Comparison of ENCODE assay signal across 8 mouse cellular contexts in the genomic region with DNA sequence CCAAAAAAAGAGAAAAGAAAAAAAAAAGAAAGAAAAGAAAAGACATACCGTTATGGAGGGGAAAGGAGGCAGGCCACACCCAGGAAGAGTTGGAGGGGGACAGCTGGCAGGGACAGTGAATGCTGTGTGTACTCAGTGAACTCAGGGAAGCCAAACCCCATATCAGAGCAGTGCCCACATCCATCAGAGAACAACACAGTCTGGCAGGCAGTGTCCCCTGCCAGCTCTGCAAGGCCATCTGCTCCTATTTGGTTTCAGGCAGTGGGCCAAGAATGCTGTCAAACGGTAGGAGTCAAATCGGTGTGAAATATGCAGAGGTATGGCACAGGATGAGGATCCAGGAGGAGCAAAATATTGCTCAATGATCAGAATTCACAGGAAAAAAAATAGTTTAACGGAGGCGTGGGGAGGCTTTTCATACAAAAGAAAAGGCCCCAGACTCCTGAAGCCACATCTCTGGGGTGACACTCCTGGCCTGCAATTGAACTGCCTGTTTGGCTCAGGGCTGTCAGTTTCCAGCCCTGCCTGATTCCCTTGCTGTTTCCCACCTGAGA. TPM values are rescaled to one million over a fixed set of nuclear protein-coding genes. Genes with fewer than 3 reads are reported as not detected.
A peak's percentile ranks its signal among the peaks of the same experiment; 100 is the strongest.
DNase-seq lines count a peak whose midpoint lies in the region; ATAC-seq and TF ChIP-seq lines count a peak whose summit lies in the region.

No protein-coding gene starts in this region.

- no peaks in the 10 kb centered on the region for H3K27me3 ChIP-seq in midbrain, embryonic 13.5 days
- no peaks in the 10 kb centered on the region for H3K27me3 ChIP-seq in midbrain, embryonic 10.5 days (ENCODE audit: low read depth, poor library complexity, severe bottlenecking)
- H3K27me3 ChIP-seq in liver, embryonic 11.5 days (replicated peaks; ENCODE audit: control insufficient read depth, insufficient read depth, low read length): no peaks in the 10 kb centered on the region
- no peaks in the 10 kb centered on the region for H3K27me3 ChIP-seq in thymus, adult 2 months (ENCODE audit: control insufficient read depth, insufficient read depth, low read length)

- no peak overlapping the region for H3K9ac ChIP-seq in midbrain, embryonic 13.5 days (replicated peaks)
- H3K9ac ChIP-seq in liver, embryonic 11.5 days (ENCODE audit: low read depth, low read length): no peak overlapping the region

- 0 out of 2 replicates have a peak overlapping the region, but pooled peaks have one; percentile 4 for H3K27ac ChIP-seq in midbrain, embryonic 13.5 days
- H3K27ac ChIP-seq in midbrain, embryonic 10.5 days (replicated peaks): no peak overlapping the region
- no peak overlapping the region for H3K27ac ChIP-seq in liver, embryonic 11.5 days (ENCODE audit: low read depth, low read length)
- no peak overlapping the region for H3K27ac ChIP-seq in thymus, adult 2 months (ENCODE audit: control insufficient read depth, insufficient read depth, low read length)

- no peak for TF ChIP-seq POLR2A in thymus, adult 2 months (IDR thresholded peaks at IDR 0.05; ENCODE audit: control insufficient read depth, extremely low read depth, insufficient read depth, low read length, poor library complexity)

- TF ChIP-seq CTCF in thymus, adult 2 months (IDR thresholded peaks at IDR 0.05; ENCODE audit: borderline replicate concordance, control insufficient read depth, extremely low read depth, insufficient read depth, low read length, poor library complexity): no peak

- H3K4me2 ChIP-seq in midbrain, embryonic 13.5 days (replicated peaks): no peak overlapping the region
- no peak overlapping the region for H3K4me2 ChIP-seq in liver, embryonic 11.5 days

- WGBS in midbrain, embryonic 13.5 days: 70% methylated on average over 5 of the region's 5 CpGs
- 88% methylated on average over 5 of the region's 5 CpGs for WGBS in midbrain, embryonic 10.5 days
- WGBS in liver, embryonic 11.5 days: 80% methylated on average over 5 of the region's 5 CpGs
- 39% methylated on average over 5 of the region's 5 CpGs for WGBS in thymus, adult 2 months

- H3K4me1 ChIP-seq in midbrain, embryonic 13.5 days (replicated peaks): no peaks in the 10 kb centered on the region; the same call in 1 of the 2 replicates
- no peaks in the 10 kb centered on the region for H3K4me1 ChIP-seq in midbrain, embryonic 10.5 days
- no peaks in the 10 kb centered on the region for H3K4me1 ChIP-seq in liver, embryonic 11.5 days (replicated peaks; ENCODE audit: control insufficient read depth, insufficient read depth, low read length)
- H3K4me1 ChIP-seq in thymus, adult 2 months (replicated peaks; ENCODE audit: control insufficient read depth, insufficient read depth, low read length): no peaks in the 10 kb centered on the region

- peak; percentile 85 for ATAC-seq in midbrain, embryonic 13.5 days
- peak; percentile 97 for ATAC-seq in megakaryocyte progenitor cell, adult 5-6 weeks (replicated peaks; ENCODE audit: poor library complexity)
- ATAC-seq in liver, embryonic 11.5 days (replicated peaks; ENCODE audit: low FRiP score): no peak

- H3K9me3 ChIP-seq in midbrain, embryonic 13.5 days: no peaks in the 10 kb centered on the region
- H3K9me3 ChIP-seq in midbrain, embryonic 10.5 days (replicated peaks): 0 out of 2 replicates have a peak, but pooled peaks cover 4% of the 10 kb centered on the region
- no peaks in the 10 kb centered on the region for H3K9me3 ChIP-seq in liver, embryonic 11.5 days (ENCODE audit: control insufficient read depth, low read length)

- DNase-seq in midbrain, embryonic 10.5 days (ENCODE audit: low spot score): no peak
- peak; percentile 96 to 98 for DNase-seq in cerebellum, postnatal 14 days
- peak; percentile 74 for DNase-seq in heart, postnatal 4 days
- no peak for DNase-seq in kidney, postnatal 14 days
- no peak for DNase-seq in liver, embryonic 11.5 days (ENCODE audit: low spot score)
- DNase-seq in thymus, adult 2 months: no peak

- no peak overlapping the region for H3K4me3 ChIP-seq in midbrain, embryonic 13.5 days (replicated peaks)
- no peak overlapping the region for H3K4me3 ChIP-seq in midbrain, embryonic 10.5 days
- H3K4me3 ChIP-seq in liver, embryonic 11.5 days (ENCODE audit: low read depth, low read length): no peak overlapping the region
- H3K4me3 ChIP-seq in thymus, adult 2 months (ENCODE audit: control insufficient read depth, insufficient read depth, low read length): no peak overlapping the region

- no peaks in the 10 kb centered on the region for H3K36me3 ChIP-seq in midbrain, embryonic 13.5 days
- H3K36me3 ChIP-seq in midbrain, embryonic 10.5 days: no peaks in the 10 kb centered on the region
- H3K36me3 ChIP-seq in liver, embryonic 11.5 days (ENCODE audit: control insufficient read depth, insufficient read depth, low read length): no peaks in the 10 kb centered on the region
- H3K36me3 ChIP-seq in thymus, adult 2 months (ENCODE audit: control insufficient read depth, insufficient read depth, low read length): no peaks in the 10 kb centered on the region

RNA-seq across cellular contexts. Expression of a gene that starts 10.1 kb away (rescaled TPM):
- 12.7 and 14.9 TPM in 2 replicates for polyA plus RNA-seq in midbrain, embryonic 13.5 days (2015; fragmentation: Nextera tagmentation; extraction: Ambion mirVana)
- polyA plus RNA-seq in midbrain, embryonic 10.5 days (2016; fragmentation: Nextera tagmentation; extraction: Ambion mirVana): 1.4 and 2.2 TPM in 2 replicates
- 1 to 10 TPM; 5.4 to 6.1 TPM for total RNA-seq in heart, postnatal 4 days (2021)
- not detected in 2 replicates for total RNA-seq in megakaryocyte progenitor cell, adult 5-6 weeks (2015)
- total RNA-seq in megakaryocyte progenitor cell, adult 5-6 weeks (2017): not detected in 2 replicates
- polyA plus RNA-seq in liver, embryonic 11.5 days (2014; fragmentation: Nextera tagmentation; extraction: Ambion mirVana): 0.32 and 0.38 TPM in 2 replicates
- 0.27 and 1.1 TPM in 2 replicates for polyA plus RNA-seq in thymus, adult 2 months (2012; rRNA removed)

RNA-seq across cellular contexts. Expression of a gene that starts 41.3 kb away (rescaled TPM):
- polyA plus RNA-seq in midbrain, embryonic 13.5 days (2015; fragmentation: Nextera tagmentation; extraction: Ambion mirVana): 0.54 and 0.67 TPM in 2 replicates
- polyA plus RNA-seq in midbrain, embryonic 10.5 days (2016; fragmentation: Nextera tagmentation; extraction: Ambion mirVana): 1.4 and 1.5 TPM in 2 replicates
- total RNA-seq in heart, postnatal 4 days (2021): under 1 TPM; 0.14 to 0.17 TPM
- not detected in 2 replicates for total RNA-seq in megakaryocyte progenitor cell, adult 5-6 weeks (2015)
- total RNA-seq in megakaryocyte progenitor cell, adult 5-6 weeks (2017): not detected in 2 replicates
- not detected in 2 replicates for polyA plus RNA-seq in liver, embryonic 11.5 days (2014; fragmentation: Nextera tagmentation; extraction: Ambion mirVana)
- polyA plus RNA-seq in thymus, adult 2 months (2012; rRNA removed): 0.07 TPM in 1 of 2 replicates, not detected in the other

RNA-seq across cellular contexts. Expression of a gene that starts 41.5 kb away (rescaled TPM):
- polyA plus RNA-seq in midbrain, embryonic 13.5 days (2015; fragmentation: Nextera tagmentation; extraction: Ambion mirVana): 39.2 and 39.8 TPM in 2 replicates
- 18.9 and 23.2 TPM in 2 replicates for polyA plus RNA-seq in midbrain, embryonic 10.5 days (2016; fragmentation: Nextera tagmentation; extraction: Ambion mirVana)
- 10 to 100 TPM; 21.5 to 24.4 TPM for total RNA-seq in heart, postnatal 4 days (2021)
- 0.78 and 1.2 TPM in 2 replicates for total RNA-seq in megakaryocyte progenitor cell, adult 5-6 weeks (2015)
- 0.17 and 0.51 TPM in 2 replicates for total RNA-seq in megakaryocyte progenitor cell, adult 5-6 weeks (2017)
- 2.0 and 2.5 TPM in 2 replicates for polyA plus RNA-seq in liver, embryonic 11.5 days (2014; fragmentation: Nextera tagmentation; extraction: Ambion mirVana)
- polyA plus RNA-seq in thymus, adult 2 months (2012; rRNA removed): 1.1 and 2.4 TPM in 2 replicates

Comparison
In these comparisons a context has a peak if more than half of its experiments do, and no peak if none do; other contexts are left out.
1. DNase-seq: peak in cerebellum, postnatal 14 days (2 of 2) and heart, postnatal 4 days (single experiment); none in midbrain, embryonic 10.5 days (single experiment), kidney, postnatal 14 days (single experiment), liver, embryonic 11.5 days (single experiment) and thymus, adult 2 months (single experiment).